Mouse (Mus musculus) thymus, adult 18-20 months (tissue): ENCODE measurements around the gene F11r.

Experiments
- DNase-seq, 2 experiments: peaks; one replicate each; pipeline ENCODE4 v3.0.0; 2022; ENCODE audit warnings: mixed read lengths in 2 of 2

F11r gene

DNA sequence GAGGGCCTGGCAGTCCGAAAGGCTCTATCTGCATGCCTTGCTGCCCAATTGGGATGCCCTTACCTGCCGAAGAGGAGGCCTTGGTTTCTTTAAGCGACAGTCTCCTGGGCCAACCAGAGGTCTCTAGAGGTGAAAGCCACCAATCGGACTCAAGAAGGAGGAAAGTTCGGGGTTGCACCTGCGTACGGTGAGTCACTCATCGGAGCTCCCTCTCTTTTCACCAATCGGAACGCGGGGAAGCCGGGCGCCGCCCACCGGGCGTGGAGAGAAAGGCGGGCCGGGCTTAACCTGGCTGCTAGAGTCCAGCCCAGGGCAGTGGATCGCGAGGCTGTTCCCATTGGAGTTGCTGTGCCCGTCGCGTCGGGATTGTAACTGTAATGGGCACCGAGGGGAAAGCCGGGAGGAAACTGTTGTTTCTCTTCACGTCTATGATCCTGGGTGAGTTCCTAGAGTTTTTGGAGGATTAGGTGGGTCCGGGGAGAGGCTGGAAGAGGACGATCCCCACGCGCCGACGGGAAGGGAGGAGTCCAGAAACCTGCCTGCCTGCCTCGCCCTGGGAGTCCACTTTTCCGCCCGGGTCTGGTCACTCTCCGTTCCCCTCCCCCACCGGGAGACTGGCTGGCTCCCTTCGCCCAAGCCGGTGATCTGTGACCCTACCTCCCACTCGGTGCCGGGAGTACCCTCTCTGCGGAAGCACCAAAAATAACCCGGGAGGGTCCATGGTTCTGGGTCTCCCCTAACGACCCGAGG is at the start of gene F11r:
Gene F11r (plus strand): TSS at position 272 of the 750 bp plus-strand sequence.
- peak; percentile 41 to 55 for DNase-seq

DNA sequence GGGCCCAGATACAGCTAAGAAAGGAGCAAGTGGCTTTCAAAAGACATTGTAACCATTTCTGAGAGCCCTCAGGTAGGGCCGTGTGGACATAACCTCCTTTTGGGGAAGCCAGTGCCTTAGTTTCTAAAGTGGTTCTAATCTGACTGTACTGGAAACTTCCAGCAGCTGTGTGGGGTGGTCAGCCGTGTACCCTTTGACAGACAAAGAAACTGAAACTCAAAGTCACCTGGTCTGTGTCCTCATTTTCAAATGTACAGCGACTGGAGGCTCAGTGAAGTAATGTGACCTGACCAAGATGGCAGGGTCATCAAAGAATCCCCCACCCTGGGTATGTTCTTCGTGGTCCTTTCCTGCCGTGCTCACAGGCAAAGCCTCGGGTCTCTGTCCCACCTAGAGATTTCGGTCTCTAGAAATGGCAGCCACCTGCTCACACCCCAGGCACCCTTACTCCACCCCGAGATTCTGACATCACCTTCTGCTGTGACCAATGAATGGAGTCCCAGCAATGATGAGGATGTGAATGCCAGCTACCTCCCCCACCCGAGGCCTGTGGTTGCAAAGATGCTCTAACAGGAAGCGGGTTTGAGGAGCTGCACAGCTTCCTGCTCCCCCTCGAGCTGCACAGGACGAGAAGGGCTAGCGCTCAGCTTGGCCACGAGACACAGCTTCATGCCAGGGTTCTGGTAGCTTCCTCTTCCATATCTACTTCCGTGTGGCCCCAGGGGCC is 48.8 kb upstream of the F11r start, which contains the start of gene Arhgap30:
Gene Arhgap30 (plus strand): TSS at position 579 of the 727 bp plus-strand sequence.
- peak; percentile 92 to 97 for DNase-seq

DNA sequence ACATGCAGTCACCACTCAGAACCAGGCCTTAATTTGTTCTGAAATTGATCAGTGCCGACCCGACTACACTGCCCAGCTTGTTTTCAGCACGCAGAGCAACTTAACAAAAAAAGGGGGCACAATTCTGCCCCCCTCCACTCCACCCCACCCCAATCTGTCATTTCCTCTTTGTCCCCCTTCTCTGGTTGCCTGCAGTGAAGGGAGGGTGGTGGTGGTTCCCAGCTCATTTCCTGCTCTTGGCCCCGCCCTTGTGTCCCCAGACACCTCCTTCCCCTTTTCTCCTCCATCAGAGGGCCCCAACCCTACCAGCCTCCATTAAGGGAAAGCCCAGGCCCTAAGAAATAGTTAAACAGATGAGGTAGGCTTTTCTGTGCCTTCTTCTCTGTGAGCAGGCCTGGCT is 47.2 kb upstream of the F11r start:
- peak; percentile 68 to 82 for DNase-seq

DNA sequence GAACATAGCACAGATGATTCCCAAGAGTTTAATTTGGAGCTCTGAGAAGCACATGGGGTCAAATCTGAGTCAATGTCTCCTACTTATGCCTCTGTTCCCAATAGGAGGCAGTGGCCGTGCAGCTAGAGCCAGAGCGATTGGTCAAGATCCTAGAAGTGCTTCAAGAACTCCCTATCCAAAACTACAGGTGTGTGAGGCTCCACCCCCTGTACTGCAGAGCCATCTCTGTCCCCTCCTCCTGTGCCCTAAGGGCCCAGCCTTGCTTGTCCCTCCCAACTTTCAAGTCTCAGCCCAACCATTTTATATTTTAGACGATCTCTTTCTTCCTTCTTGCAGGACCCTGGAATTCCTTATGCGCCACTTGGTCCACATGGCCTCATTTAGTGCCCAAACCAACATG is 35.5 kb upstream of the F11r start:
- DNase-seq, result no peak

DNA sequence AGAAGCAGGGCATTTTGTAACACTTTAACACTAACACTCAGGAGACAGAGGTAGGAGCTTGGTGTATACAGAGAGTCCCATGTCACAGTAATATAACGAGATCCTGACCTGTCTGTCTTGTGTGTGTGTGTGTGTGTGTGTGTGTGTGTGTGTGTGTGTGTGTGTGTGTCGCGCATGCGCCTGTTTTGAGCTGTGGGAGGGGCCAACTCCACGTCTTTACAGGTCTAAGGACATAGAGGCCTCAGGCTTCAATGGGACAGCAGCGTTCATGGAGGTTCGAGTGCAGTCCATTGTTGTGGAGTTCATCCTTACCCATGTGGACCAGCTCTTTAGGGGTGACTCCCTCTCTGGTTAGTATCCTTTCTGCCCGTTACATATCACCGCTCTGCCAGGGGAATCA is 34.3 kb upstream of the F11r start:
- no peak for DNase-seq

DNA sequence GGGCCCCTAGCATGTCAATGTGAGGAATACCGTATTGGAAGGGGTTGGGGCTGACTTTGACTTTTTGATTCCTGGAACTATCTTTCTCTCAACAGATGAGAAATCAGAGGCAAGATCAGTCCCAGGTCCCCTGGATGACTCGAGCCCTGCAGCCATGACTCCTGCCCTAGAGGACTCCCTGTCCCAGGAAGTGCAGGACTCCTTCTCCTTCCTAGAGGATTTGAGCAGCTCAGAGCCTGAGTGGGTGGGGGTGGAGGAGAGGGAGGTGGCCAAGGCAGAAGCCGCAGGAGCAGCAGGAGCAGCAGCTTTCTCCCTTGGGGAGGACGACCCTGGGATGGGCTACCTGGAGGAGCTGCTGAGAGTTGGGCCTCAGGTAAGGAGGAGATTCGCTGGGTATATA is 30.1 kb upstream of the F11r start:
- DNase-seq, result no peak

DNA sequence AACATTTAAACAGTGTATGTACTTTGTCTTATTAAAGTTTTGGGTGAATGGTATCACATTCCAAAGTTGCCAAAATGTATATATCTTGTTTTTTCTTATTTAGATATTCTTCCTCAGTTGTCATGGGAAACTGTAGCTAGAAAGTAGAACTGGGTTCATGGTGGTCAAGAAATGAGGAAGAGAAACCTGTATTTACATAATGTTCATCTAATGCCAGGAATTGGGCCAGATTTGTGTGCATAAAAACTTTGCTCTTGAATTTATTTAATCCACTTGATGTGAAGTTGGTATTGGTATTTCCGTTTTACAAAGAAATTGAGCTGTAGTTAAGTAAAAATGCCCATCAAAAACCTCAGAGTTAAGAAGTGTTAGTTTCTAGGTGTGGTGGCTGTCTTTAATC is 27.1 kb upstream of the F11r start:
- DNase-seq, result no peak

DNA sequence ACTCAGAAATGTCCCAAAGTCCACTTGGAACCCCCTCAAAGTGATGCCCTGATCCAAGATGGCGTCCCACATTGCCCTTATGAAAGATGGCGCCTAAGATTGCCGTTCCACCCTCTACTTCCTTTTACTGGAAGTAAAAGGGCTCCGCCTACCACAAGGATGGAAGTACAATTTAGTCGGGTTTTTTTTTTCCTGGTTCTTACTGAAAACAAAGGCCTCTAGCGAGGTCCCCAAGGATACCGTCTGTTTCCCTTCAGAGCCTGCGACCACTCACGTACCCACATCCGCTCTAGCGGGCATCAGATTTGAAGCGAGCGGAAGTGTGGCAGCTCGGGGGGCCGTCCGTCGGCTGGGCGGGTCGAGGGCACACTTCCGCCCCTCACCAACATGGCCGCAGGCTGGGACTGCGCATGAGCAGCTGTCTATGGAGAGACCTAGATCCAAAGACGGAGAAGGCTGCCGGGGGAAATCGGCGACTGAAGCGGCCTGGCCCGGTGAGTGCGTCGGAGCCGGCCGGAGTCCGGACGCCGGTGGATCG is 26.3 kb upstream of the F11r start, which contains the start of gene Usf1:
Gene Usf1 (plus strand): TSS at position 367 of the 538 bp plus-strand sequence.
- DNase-seq, result peak; percentile 91 to 94

DNA sequence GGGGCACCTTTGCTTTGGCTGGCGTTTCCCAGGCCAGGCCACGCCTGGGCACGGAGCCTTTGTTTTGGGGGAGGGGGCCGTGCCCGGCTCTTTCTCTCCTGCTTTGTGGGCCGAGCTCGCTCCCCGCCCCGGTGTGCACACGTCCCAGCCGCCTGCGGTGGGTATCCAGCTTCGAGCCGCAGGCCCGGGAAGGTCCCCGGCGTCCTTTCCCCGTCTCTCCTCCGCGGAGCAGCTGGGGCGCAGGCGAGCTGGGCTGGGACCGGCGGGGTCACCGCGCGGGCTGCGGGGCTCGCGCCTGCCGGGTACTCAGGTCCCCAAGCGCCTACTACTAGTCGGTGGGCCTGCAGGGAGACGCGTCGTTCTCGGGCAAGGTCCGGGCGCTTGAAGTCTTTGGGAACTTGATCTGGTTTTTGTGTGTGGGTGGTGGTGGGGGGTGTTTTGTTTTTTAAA is 25.8 kb upstream of the F11r start:
- DNase-seq, result no peak

DNA sequence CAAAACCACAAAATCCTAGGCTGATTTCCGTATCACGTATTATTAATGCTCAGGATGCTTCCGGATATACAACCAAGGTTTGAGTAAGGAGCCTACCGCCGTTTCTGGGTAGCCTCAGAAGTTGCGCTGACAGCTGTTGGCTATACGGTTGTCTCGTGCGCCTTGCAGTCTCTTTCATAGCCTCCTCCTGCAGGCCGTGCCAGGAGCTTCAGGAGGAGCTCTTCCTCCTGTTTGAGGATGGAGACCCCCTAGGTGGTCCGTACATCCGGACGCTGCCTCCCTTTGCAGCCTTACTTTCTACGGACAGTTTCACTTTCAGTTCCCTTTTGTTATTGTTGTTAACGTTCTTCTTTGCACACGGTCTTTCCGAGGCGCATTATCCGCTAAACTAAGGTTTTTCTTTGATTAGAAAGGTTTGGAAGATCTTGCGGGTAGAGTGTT is 25.3 kb upstream of the F11r start:
- peak; percentile 34 to 54 for DNase-seq

DNA sequence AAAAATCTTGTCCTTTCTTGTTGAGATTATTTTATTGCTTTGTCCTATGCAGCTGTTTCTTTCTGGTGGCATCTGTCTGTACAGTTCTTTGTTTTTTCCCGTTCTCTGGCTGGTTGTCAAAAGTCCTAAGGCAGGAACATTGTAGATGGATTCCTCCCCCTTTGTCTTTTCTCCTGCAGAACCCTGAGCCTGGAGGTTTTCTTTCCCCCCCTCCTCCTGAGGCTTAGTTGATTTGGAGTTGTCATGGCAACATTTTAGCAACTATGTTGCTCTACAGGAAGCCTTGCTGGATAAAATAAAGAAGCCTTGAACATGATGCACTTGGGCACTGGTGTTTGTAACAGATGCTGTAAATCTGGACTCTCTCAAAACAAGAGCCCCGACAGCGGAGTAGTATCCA is 24.9 kb upstream of the F11r start:
- DNase-seq, result no peak

DNA sequence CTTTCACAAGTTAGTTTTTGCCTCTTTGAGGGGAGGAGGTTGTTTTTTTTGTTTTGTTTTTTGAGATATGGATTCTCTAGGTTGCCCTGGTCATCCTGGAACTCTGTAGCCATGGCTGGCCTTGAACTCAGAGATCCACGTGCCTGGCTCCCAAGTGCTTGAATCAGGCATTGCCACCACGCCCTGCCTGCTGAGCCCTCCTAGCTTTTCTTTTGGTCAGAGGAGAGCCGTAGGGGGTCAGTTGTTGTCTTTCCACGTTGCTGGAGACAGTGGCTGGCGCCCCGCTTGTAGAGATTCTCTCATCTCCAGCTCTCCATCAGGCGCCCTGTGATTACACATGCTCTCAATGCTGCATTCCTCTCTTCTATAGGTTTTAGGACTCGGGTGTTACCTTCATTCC is 23.7 kb upstream of the F11r start:
- no peak for DNase-seq

DNA sequence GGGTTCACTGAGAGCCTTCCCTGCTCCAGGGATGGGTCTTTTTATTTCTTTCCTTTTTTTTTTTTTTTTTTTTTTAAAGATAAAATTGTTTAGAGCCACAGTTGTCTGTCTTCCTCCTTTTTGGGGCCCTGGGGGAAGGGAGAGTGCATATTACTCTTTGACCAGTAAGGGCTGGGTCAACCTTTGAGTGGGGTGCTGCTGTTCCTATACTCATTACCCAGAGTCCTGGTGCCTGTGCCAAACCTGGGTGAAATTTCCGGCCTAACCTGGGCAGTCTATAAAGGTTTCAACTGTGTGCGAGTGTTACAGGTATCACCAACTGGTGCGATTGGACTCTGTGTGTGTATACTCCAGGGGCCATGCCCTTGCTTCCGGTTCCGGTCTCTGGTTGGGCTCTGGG is 18.7 kb upstream of the F11r start, which contains the start of gene Tstd1:
Gene Tstd1 (plus strand): TSS at position 213 of the 400 bp plus-strand sequence.
- no peak for DNase-seq

DNA sequence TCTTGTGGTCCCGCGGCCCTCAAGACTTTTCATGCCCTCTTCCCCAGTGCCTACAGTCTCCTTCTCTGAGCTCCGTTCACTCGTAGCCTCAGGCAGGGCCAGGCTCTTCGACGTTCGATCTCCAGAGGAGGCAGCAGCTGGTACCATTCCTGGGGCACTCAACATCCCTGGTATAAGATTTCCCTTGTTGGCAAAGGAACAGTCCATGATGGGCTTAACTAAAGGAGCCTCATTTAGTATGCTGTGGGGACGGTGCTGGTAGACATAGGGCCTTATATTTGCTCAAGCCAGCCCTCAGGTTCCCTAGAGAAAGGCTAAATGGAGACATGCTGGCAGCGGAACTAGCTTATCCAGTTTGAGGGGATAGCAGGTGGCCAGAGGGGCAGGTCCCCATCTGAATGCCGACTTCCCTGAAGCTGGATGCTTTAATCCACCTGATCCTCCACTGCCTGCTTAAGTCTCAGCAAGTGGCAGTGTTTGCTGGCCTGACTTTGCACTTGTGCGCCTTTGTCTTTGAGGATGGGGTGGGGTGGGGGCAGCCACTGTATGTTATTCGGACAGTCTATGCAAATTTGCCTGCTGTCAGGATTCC is 17.9 kb upstream of the F11r start:
- no peak for DNase-seq

DNA sequence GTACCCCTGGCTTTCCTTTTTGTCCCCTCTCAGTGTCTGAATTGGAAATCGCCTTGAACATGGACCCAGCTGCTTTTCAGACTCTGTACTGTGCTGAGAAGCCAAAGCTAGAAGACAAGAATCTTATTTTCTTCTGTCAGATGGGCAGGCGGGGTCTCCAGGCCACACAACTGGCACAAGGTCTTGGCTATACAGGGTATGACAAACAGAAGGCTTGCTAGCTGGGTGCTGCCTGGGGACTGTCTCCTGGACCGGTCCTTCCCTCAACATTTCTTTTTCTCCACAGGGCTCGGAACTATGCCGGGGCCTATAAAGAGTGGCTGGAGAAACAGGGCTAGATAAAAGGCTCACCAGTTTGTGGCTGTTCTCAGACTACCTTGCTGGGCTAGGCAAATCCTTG is 17.4 kb upstream of the F11r start:
- DNase-seq, result no peak

DNA sequence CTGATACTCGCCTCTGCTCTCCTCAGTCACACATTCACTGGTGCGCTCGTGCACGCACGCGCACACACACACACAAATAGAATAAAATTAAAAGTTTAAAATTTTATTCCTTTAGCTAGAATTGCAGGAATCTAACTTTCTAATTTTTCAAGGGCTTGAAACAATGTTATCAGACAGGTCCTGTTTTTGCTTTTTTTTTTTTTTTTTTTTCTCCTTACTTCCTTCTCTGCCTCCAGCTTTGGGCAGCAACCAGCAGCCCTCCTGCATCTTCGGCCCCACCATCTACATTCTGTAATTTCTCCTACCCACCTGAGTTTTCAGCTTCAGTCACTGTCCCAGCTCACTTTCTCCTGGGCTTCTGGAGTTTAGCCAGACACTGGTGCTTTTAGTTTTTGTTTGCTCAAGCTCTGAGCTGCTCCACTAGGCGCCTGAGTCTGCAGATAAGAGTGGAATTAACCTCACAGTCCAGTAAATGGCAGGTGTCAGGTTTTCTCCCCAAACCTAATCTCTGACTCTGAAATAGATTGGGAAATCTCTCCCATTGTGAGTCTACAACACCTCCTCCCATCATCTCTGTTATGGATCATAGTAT is 14.7 kb upstream of the F11r start:
- DNase-seq, result no peak

DNA sequence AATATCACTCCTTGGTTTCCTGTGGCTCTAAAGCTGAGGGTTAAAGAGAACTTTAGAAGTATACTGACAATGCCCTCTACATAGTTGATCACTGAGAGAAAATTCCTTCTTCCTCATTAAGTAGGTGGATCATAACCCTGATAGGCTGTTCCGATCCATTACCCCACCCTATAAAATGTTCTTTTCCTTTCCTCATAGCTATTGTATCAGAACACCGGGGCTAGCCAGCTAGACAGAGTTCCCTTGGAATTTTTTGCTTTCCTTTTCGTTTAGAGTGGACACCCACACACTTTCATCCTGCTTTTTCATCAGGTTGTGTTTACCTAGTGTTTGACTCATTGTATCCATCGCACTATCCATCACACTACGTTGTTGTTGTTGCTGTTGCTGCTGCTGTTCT is 12.7 kb upstream of the F11r start:
- DNase-seq, result no peak

DNA sequence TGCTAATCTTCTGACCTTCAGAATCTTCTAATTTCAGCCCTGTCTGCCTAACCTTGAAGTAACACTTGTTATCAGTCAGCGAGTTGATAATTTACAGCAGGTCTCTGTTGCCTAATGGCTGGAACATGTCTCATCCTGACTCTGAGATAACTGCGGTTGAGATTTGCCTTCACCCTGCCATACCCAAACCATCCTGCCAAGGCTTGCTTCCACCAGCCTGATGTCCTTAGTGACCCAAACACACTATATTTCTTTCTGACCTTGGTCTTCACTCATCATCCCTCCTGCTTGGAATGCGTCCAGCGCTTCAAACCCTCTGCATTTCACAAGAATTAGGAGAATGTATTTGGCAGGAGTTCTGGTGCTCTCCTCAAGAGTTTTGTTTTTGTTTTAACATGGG is 12.2 kb upstream of the F11r start:
- DNase-seq, result no peak

DNA sequence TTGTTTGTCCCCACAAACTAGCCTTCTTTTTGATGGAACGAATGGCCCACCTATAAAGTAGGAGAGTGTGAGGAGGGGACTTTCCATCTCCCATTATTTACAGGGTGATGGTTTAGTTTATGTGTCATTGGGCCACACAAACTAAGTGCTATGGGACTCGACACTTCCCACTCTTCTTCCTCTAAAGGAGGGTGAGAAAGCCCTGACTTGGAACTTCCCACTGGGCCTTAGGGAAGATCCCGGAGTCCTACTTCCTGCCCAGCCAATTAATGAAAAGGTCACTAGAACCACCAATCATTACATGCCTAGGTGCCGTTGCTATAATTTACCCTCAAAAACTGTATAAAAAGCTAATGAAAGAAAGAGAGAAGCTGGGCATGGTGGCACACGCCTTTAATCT is 5.2 kb upstream of the F11r start:
- no peak for DNase-seq

DNA sequence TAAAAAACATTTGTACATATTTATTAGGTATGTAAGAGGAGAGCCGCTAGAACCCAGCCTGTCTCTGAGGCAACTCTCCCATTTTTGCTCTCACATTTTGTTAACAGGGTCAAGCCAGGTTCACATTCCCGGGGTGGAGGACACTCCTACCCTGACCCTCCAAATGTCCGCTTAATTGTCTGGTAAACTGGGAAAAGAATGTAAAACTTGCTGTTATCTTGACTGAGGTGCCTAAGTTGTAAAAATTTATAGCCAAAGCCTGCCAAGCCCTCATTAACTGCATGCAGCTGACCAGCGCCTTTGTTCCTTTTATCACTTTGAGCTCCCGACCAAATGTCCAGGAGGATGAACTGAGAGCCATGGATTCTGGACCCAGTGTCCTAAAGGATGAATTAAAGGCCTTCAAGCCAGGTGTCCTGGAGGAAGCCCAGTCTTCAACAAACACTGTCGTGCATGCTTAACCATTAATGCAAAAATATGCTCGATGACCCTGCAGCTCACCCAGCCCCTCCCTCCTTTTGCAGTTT is 2.0 kb upstream of the F11r start:
- no peak for DNase-seq

DNA sequence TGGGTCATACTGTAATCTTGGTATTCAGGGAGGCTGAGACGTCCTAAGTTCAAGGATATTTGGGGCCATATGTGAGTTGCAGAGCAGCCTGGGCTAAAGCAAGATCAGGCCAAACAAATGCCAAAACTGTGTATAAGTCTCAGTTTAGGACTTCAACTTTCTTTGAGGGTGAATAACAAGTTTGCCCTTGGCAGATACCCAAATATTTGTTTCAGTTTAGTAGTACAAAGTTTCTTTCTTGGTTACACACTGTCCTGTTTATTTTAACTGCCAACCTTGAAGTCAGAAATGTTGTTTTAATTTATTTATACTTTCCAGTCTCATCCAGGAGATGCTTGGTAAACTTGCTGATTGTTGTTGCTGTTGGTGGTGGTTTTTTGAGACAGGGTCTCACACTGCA is 1.4 kb upstream of the F11r start:
- no peak for DNase-seq

DNA sequence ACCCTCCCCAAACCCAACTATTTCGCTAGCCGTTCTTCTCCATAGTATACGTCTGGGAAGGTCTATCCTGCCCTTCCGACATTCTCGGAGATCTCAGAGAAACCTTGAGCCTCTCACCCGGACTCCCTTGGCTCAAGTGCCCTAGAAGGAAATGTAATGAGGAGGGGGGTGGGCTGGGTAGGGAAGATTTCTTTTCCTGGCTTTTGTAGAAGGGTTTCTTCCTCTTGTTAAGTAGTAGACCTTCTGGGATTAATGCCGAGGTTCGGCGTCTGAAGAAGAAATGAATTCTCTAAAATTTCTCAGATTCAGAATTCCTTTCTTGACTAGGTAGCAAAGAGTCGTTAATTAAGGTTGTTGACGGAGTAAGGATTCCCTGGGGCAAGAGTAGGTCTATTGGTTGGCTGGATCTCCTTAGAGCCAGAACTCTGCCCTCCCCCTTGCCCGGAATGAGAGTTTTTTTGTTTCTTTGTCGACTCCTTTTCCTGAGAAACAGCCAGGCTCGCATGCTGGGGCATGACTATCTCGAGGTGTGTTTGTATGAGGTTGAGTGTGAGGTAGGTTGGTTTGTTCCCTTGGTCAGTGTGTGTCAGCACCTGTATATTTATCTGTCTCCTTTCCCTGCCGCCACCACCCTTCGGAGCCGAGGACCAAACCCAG is 807 bp downstream of the F11r start:
- DNase-seq, result no peak
